Mouse (Mus musculus) heart, embryonic 15.5 days (tissue): ENCODE results near the gene Il25. TPM values are rescaled to one million over a fixed set of nuclear protein-coding genes. Genes with fewer than 3 reads are reported as not detected.

ENCODE experiments used
- ATAC-seq: fragments of 200-750 bp; cut with Nextera tagmentation; replicated peaks from 2 replicates; pipeline ENCODE4 v1.8.0; 2017; ENCODE audit warnings: low read depth, moderate TSS enrichment; ENCODE audit not compliant: insufficient number of reproducible peaks, insufficient read depth, low FRiP score
- H3K27ac ChIP-seq: fragments of 300-500 bp; sonication (generic); 2 replicates; pipeline ENCODE4 v1.5.1; 2015; ENCODE audit warnings: mild to moderate bottlenecking, inconsistent platforms
- H3K27me3 ChIP-seq: fragments of 300-500 bp; sonication (generic); 2 replicates; pipeline ENCODE4 v1.6.1; 2015; ENCODE audit warnings: inconsistent platforms
- H3K36me3 ChIP-seq: fragments of 300-500 bp; sonication (generic); 2 replicates; pipeline ENCODE4 v1.6.1; 2015; ENCODE audit warnings: mild to moderate bottlenecking, inconsistent platforms
- H3K4me1 ChIP-seq: fragments of 300-500 bp; sonication (generic); replicated peaks from 2 replicates; pipeline ENCODE4 v1.6.1; 2015; ENCODE audit warnings: inconsistent platforms
- H3K4me2 ChIP-seq: fragments of 300-500 bp; sonication (generic); 2 replicates; pipeline ENCODE4 v1.6.1; 2015; ENCODE audit warnings: inconsistent platforms, mild to moderate bottlenecking, moderate library complexity
- H3K4me3 ChIP-seq: fragments of 300-500 bp; sonication (generic); 2 replicates; pipeline ENCODE4 v1.5.1; 2015; ENCODE audit warnings: mild to moderate bottlenecking, inconsistent platforms
- H3K9ac ChIP-seq: fragments of 300-500 bp; sonication (generic); 2 replicates; pipeline ENCODE4 v1.6.1; 2015; ENCODE audit warnings: mild to moderate bottlenecking, inconsistent platforms
- H3K9me3 ChIP-seq: fragments of 300-500 bp; sonication (generic); replicated peaks from 2 replicates; pipeline ENCODE4 v1.6.1; 2016; ENCODE audit warnings: inconsistent platforms
- WGBS: fragments of 180-500 bp; shearing (Covaris S2); methylation state at CpG from one replicate; pipeline ENCODE4 v1.1.7; 2015; ENCODE audit warnings: mixed read lengths; 5-methylcytosine and 5-hydroxymethylcytosine counted together
- polyA plus RNA-seq: library from polyadenylated mRNA; unstranded; fragments of >200 nt; fragmentation: Nextera tagmentation; extraction: Ambion mirVana; gene quantifications from 2 replicates; pipeline ENCODE4 v1.2.1, GENCODE M21; 2015

Il25 gene
- polyA plus RNA-seq, 1 experiment from 2014 or later, result not detected

- 24% methylated on average over 2 of the region's 2 CpGs for WGBS
- Histone ChIP-seq H3K9me3 (no peaks in the 10 kb centered on the region), H3K9ac (no peak overlapping the region), H3K4me1 (peaks cover 33% of the 10 kb centered on the region), H3K4me3 (no peak overlapping the region), H3K36me3 (no peaks in the 10 kb centered on the region), H3K4me2 (no peak overlapping the region), H3K27ac (no peak overlapping the region), H3K27me3 (peaks cover 15% of the 10 kb centered on the region)
- no peak for ATAC-seq
These were observed 2.1 kb upstream of the Il25 start for GRCm38 (mm10) chr14:54930431-54930830.

- ATAC-seq, result no peak
- Histone ChIP-seq H3K4me3 (no peak within 1 kb of the TSS), H3K36me3 (peaks cover 3% of the 10 kb centered on the region; the same call in 1 of the 2 replicates), H3K4me1 (peaks cover 13% of the 10 kb centered on the region), H3K27ac (peak within 1 kb of the TSS; percentile 43), H3K4me2 (no peak within 1 kb of the TSS), H3K9me3 (no peaks in the 10 kb centered on the region), H3K27me3 (no peaks in the 10 kb centered on the region; the same call in 1 of the 2 replicates), H3K9ac (no peak within 1 kb of the TSS)
- WGBS, result 21% methylated on average over 8 of the region's 8 CpGs
These were observed 3.7 kb downstream of the Il25 start, which contains the start of gene Cmtm5 for GRCm38 (mm10) chr14:54935904-54936830. Gene Cmtm5 (plus strand): TSS chr14:54936261.

GRCm38 (mm10) chr14:54936831-54937160, 4.3 kb downstream of the Il25 start:
- 35% methylated on average over 6 of the region's 6 CpGs for WGBS
- no peak overlapping the region for H3K4me2 ChIP-seq
- no peak overlapping the region for H3K9ac ChIP-seq

GRCm38 (mm10) chr14:54937361-54938182, 5.1 kb downstream of the Il25 start:
- Histone ChIP-seq H3K4me3 (no peak overlapping the region), H3K4me1 (peaks cover 13% of the 10 kb centered on the region), H3K4me2 (no peak overlapping the region), H3K36me3 (peaks cover 17% of the 10 kb centered on the region; the same call in 1 of the 2 replicates), H3K27ac (0 out of 2 replicates have a peak overlapping the region, but pooled peaks have one; percentile 4), H3K9ac (no peak overlapping the region), H3K9me3 (no peaks in the 10 kb centered on the region), H3K27me3 (no peaks in the 10 kb centered on the region; the same call in 1 of the 2 replicates)
- 68% methylated on average over 16 of the region's 16 CpGs for WGBS
- ATAC-seq, result no peak

More at GRCm38 (mm10) chr14:54936831-54937160, 4.3 kb downstream of the Il25 start:
- H3K9me3 ChIP-seq, result no peaks in the 10 kb centered on the region
- ATAC-seq, result no peak
- H3K4me1 ChIP-seq, result peaks cover 13% of the 10 kb centered on the region
- H3K27ac ChIP-seq, result peak overlapping the region; percentile 43
- no peak overlapping the region for H3K4me3 ChIP-seq
- H3K36me3 ChIP-seq, result peaks cover 9% of the 10 kb centered on the region; the same call in 1 of the 2 replicates
- H3K27me3 ChIP-seq, result no peaks in the 10 kb centered on the region; the same call in 1 of the 2 replicates

GRCm38 (mm10) chr14:54938431-54939219, 6.1 kb downstream of the Il25 start:
- WGBS, result 54% methylated on average over 15 of the region's 15 CpGs
- Histone ChIP-seq H3K27ac (0 out of 2 replicates have a peak overlapping the region, but pooled peaks have one; percentile 4), H3K36me3 (peaks cover 27% of the 10 kb centered on the region), H3K4me3 (no peak overlapping the region), H3K4me2 (no peak overlapping the region), H3K9me3 (no peaks in the 10 kb centered on the region), H3K27me3 (no peaks in the 10 kb centered on the region; the same call in 1 of the 2 replicates), H3K4me1 (peaks cover 7% of the 10 kb centered on the region), H3K9ac (no peak overlapping the region)
- peak; percentile 32 for ATAC-seq

- Histone ChIP-seq H3K9ac (no peak overlapping the region), H3K9me3 (no peaks in the 10 kb centered on the region), H3K27me3 (no peaks in the 10 kb centered on the region; the same call in 1 of the 2 replicates), H3K4me3 (no peak overlapping the region), H3K4me1 (peaks cover 7% of the 10 kb centered on the region), H3K27ac (peak overlapping the region; percentile 58), H3K4me2 (no peak overlapping the region), H3K36me3 (peaks cover 32% of the 10 kb centered on the region)
- ATAC-seq, result peak; percentile 43; the same call in 1 of the 2 replicates
- 38% methylated on average over 12 of the region's 12 CpGs for WGBS
These were observed 7.1 kb downstream of the Il25 start for GRCm38 (mm10) chr14:54939434-54940175.

GRCm38 (mm10) chr14:54940176-54940530, 7.7 kb downstream of the Il25 start:
- 54% methylated on average over 3 of the region's 3 CpGs for WGBS
- H3K27ac ChIP-seq, result peak overlapping the region; percentile 58

GRCm38 (mm10) chr14:54941024-54941978, 8.8 kb downstream of the Il25 start:
- H3K36me3 ChIP-seq, result peaks cover 40% of the 10 kb centered on the region

More at GRCm38 (mm10) chr14:54940176-54940530, 7.7 kb downstream of the Il25 start:
- Histone ChIP-seq H3K36me3 (peaks cover 36% of the 10 kb centered on the region), H3K4me1 (peaks cover 7% of the 10 kb centered on the region), H3K9me3 (no peaks in the 10 kb centered on the region), H3K4me2 (no peak overlapping the region), H3K4me3 (no peak overlapping the region), H3K9ac (peak overlapping the region; percentile 24; the same call in 1 of the 2 replicates), H3K27me3 (no peaks in the 10 kb centered on the region; the same call in 1 of the 2 replicates)
- ATAC-seq, result no peak

GRCm38 (mm10) chr14:54942479-54942878, 10.0 kb downstream of the Il25 start:
- Histone ChIP-seq H3K4me2 (no peak overlapping the region), H3K4me3 (no peak overlapping the region), H3K4me1 (peaks cover 4% of the 10 kb centered on the region; the same call in 1 of the 2 replicates), H3K27me3 (no peaks in the 10 kb centered on the region), H3K36me3 (peaks cover 48% of the 10 kb centered on the region), H3K9ac (no peak overlapping the region), H3K9me3 (no peaks in the 10 kb centered on the region), H3K27ac (no peak overlapping the region)
- no peak for ATAC-seq
- WGBS, result 80% methylated on average over 8 of the region's 8 CpGs

More at GRCm38 (mm10) chr14:54941024-54941978, 8.8 kb downstream of the Il25 start:
- H3K27me3 ChIP-seq, result no peaks in the 10 kb centered on the region; the same call in 1 of the 2 replicates
- H3K9ac ChIP-seq, result no peak overlapping the region
- H3K9me3 ChIP-seq, result no peaks in the 10 kb centered on the region
- H3K27ac ChIP-seq, result no peak overlapping the region
- peaks cover 11% of the 10 kb centered on the region for H3K4me1 ChIP-seq
- WGBS, result 58% methylated on average over 13 of the region's 13 CpGs
- no peak overlapping the region for H3K4me2 ChIP-seq
- no peak overlapping the region for H3K4me3 ChIP-seq
- ATAC-seq, result no peak
